Mouse (Mus musculus): ENCODE measurements around the gene Hrh3. TPM values are rescaled to one million over a fixed set of nuclear protein-coding genes. Genes with fewer than 3 reads are reported as not detected.

Gene Hrh3
- total RNA-seq, 2 experiments from 2014 or later, result not detected

DNA sequence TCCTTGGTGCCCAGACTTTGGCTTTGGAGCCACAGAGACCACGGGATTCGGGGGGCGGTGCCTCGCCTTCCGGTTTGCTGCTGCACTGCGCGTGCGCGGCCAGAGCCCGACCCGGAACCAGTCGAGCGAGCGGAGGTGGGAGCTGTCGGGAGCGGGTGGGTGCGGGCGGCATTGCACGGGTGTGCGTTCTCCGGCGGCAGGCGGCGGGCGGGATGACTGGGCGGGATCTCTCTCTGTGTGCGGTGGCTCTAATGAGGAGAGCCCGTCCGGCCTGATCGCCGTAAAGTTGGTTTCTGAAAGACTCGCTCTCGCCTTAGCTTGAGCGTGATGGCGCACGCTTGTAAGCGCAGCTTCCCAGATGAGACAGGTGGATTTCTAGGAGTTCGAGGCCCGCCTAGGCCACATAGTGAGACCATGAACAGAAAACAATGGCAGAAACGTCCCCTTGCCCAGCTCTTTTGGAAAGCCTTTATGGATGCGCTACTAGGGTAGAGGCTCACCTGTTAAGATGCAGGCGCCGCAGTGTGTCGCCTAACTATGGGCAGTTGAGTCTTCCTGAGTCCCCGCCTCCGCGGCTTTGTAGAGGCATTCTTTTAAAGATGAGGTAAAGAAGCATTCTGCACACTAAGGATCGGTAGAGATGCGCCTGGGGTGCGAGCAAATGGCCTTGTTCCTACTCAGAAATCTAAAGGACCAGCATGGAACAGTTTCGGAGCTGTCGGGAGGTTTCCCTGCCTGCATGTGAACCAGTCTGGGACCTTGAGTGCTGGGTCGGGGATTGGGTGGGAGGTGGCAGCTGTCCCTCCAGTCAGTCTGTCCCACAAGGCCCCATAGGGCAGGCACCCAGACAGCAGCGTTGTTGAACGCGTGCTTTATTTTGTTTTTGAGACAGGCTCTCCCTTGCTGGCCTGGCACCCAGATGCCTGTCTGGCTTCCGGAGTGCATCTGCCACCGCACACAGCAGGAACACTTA lies 33.5 kb downstream of the Hrh3 start, which contains the start of gene Mtg2:
Gene Mtg2 (plus strand): TSS at position 108 of the 973 bp plus-strand sequence.
- ATAC-seq (replicated peaks; ENCODE audit: low FRiP score, poor library complexity, severe bottlenecking), result peak; percentile 95

DNA sequence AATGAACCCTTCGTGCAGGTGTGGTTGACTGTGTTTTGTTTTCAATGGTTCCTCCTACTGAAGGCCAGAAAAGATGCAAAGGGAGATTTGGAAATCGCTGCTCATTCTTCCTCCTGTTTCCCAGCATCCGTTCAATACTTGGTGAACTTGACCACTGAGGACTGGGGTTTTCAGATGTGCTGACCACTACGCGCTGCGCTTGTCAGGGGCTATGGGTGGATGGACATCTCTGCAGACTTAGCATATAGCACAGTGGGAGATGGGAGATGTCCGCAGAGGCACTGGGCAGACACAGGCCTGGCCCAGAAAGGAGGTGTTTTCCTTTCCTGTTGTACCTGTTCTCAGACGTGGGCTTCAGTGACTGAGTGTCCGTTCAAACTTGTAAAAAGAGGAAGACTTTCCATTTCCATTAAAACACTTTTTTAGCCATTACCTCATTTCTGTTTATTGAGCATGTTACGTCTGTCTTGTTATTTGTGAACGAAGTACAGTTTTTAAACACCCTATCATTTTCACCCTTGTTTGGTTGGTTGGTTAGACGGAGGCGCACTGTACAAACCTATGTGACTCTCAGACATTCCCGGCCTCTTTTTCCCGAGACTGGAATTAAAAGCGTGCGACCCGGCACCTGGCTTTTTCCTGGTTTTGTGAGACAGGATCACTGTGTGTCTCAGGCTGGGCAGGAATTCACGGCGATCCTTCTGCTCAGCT lies 34.4 kb downstream of the Hrh3 start:
- ATAC-seq (replicated peaks; ENCODE audit: low FRiP score, poor library complexity, severe bottlenecking), result peak; percentile 34

DNA sequence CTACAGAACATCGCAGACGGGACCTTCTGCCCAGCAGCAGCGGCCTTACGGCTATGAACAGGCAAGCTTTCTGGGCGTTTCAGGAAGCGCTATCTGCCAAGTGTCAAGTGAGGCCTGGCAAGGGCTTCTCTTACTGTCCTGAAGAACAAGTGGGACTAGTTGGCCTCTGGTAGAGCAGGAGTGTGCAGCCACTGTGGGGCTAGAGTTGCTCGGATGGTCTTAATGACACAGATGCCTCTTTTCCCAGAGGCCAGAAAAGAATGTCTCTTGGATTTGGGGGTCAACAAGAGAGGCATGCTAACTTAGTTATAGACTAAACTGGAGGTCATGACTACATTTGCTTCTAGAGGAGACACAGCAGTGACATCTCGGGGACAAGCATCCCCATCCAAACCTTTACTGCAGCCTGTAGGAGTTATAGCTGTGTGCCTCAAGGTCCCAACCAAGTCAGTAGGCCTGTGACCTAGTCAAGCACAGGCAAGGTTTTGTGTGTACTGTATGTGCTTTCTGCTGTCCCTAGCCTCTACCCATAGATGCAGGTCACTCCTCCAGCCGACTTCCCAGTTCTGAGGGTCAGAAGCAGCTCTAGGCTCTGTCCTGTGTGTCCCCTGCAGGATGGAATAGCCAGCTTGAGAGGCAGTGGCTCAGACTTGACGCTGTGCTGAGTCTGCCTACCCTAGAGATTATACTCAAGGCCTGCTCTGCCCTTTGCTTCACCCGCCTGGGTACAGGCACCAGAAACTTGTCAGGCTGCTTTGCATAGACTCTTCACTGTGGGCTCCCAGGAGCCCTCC lies 40.8 kb downstream of the Hrh3 start:
- ATAC-seq (replicated peaks; ENCODE audit: low FRiP score, poor library complexity, severe bottlenecking), result no peak

DNA sequence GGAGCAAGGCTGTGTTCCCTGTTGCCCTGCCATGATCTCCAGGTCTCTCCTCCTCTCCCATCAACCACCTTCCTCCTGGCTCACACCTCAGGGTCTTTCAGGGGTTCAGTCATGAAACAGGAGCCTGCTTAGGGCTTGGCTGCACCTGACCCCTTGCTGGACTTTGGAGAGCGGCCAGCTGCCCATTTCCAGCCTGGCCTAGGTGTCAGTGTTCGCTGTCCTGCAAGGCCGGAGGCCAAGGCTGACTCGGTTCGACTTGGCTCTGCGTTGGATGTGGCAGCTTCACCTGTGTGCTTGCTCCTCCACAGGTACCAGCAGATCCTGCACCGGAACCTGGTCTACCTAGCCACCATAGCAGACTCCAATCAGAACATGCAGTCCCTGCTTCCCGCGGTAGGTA lies 51.3 kb downstream of the Hrh3 start:
- ATAC-seq (replicated peaks; ENCODE audit: low FRiP score, poor library complexity, severe bottlenecking), result no peak

DNA sequence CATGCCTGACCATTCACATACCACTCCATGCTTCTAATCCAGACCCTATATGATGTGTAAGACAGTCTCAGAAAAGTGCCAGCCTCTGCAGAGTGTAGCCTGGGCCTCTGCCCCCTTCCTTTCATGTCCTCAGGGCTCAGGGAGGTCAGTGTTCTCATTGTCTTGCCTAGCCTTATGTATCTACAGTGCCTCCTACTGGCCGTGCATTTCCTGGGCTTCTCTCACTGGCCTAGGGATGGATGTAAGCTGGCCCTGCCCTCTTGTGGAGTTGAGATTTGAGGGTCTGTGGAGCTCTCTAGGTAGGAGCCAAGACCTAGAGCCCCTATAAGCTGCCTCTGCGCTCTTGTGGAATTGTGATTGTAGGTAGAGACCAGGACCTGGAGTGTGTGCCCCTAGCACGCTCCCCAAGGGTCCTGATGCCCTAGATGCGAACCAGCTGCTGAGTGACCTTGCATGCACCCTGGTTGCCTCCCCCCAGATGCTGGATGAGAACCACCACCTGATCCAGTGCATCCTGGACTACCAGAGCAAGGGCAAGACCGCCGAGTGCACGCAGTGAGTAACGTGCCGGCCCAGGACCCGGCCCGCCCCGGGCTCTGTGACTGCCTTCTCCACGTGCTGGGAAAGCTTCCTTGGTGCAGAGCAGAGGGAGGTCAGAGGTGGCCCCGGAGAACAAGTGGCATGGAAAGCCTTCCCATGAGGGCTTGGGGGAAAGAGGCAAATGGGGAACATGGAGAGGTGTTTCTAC lies 52.1 kb downstream of the Hrh3 start:
- 0 out of 2 replicates have a peak, but pooled peaks have one; percentile 14 for ATAC-seq (replicated peaks; ENCODE audit: low FRiP score, poor library complexity, severe bottlenecking)

DNA sequence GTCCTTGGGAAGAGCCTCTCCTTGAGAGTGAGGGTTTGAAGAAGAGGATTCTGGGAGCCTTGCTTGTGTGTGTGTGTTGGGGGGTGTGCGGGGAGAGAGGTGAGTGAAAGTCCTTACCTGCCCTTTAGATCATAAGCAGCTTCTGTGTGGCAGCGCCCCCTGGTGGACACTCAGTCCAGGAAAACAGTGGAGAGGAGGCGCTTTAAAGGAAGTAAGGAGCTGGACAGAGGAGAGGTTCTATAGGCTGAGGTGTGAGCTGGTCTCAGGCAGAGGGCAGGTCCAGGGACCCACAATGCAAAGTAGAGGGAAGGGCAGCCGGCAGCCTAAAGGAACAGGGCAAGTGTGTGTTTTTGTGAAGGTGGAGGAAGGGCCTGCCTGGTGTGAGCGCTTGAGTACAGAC lies 53.3 kb downstream of the Hrh3 start:
- ATAC-seq (replicated peaks; ENCODE audit: low FRiP score, poor library complexity, severe bottlenecking), result peak; percentile 75

Other genes with a start within 250 kb of the Hrh3 start
- 11.0 and 12.7 TPM in 2 replicates for gene Taf4, start 127.8 kb downstream of the Hrh3 start, total RNA-seq (2015; ENCODE audit: low replicate concordance)
- 39.6 and 47.5 TPM in 2 replicates for gene Taf4, start 127.8 kb downstream of the Hrh3 start, total RNA-seq (2017; ENCODE audit: low replicate concordance)
- gene Lsm14b, start 79.5 kb downstream of the Hrh3 start, total RNA-seq (2015; ENCODE audit: low replicate concordance), result 1.7 and 7.3 TPM in 2 replicates
- gene Lsm14b, start 79.5 kb downstream of the Hrh3 start, total RNA-seq (2017; ENCODE audit: low replicate concordance), result 1.3 and 10.0 TPM in 2 replicates
- 66.3 and 90.5 TPM in 2 replicates for gene Psma7, start 62.1 kb downstream of the Hrh3 start, total RNA-seq (2015; ENCODE audit: low replicate concordance)
- gene Psma7, start 62.1 kb downstream of the Hrh3 start, total RNA-seq (2017; ENCODE audit: low replicate concordance), result 48.8 and 90.3 TPM in 2 replicates
- gene Ss18l1, start 62.0 kb downstream of the Hrh3 start, total RNA-seq (2015; ENCODE audit: low replicate concordance), result not detected in 2 replicates
- gene Ss18l1, start 62.0 kb downstream of the Hrh3 start, total RNA-seq (2017; ENCODE audit: low replicate concordance), result 0.34 and 0.84 TPM in 2 replicates
- not detected in 2 replicates for gene Mtg2, start 33.9 kb downstream of the Hrh3 start, total RNA-seq (2015; ENCODE audit: low replicate concordance)
- 2.8 and 4.9 TPM in 2 replicates for gene Mtg2, start 33.9 kb downstream of the Hrh3 start, total RNA-seq (2017; ENCODE audit: low replicate concordance)
- 8.2 and 10.0 TPM in 2 replicates for gene Osbpl2, start 14.8 kb upstream of the Hrh3 start, total RNA-seq (2015; ENCODE audit: low replicate concordance)
- gene Osbpl2, start 14.8 kb upstream of the Hrh3 start, total RNA-seq (2017; ENCODE audit: low replicate concordance), result 9.2 and 15.2 TPM in 2 replicates
- 13.3 and 28.6 TPM in 2 replicates for gene Adrm1, start 67.0 kb upstream of the Hrh3 start, total RNA-seq (2015; ENCODE audit: low replicate concordance)
- gene Adrm1, start 67.0 kb upstream of the Hrh3 start, total RNA-seq (2017; ENCODE audit: low replicate concordance), result 8.5 and 23.9 TPM in 2 replicates
- gene Lama5, start 121.4 kb upstream of the Hrh3 start, total RNA-seq (2015; ENCODE audit: low replicate concordance), result 1.7 TPM in 1 of 2 replicates, not detected in the other
- 0.09 and 0.14 TPM in 2 replicates for gene Lama5, start 121.4 kb upstream of the Hrh3 start, total RNA-seq (2017; ENCODE audit: low replicate concordance)
- 363 and 447 TPM in 2 replicates for gene Rps21, start 152.9 kb upstream of the Hrh3 start, total RNA-seq (2015; ENCODE audit: low replicate concordance)
- 275 and 320 TPM in 2 replicates for gene Rps21, start 152.9 kb upstream of the Hrh3 start, total RNA-seq (2017; ENCODE audit: low replicate concordance)
- 2.5 and 4.6 TPM in 2 replicates for gene Cables2, start 169.0 kb upstream of the Hrh3 start, total RNA-seq (2015; ENCODE audit: low replicate concordance)
- 2.7 and 4.9 TPM in 2 replicates for gene Cables2, start 169.0 kb upstream of the Hrh3 start, total RNA-seq (2017; ENCODE audit: low replicate concordance)
- not detected in 2 replicates for gene Rbbp8nl, start 185.4 kb upstream of the Hrh3 start, total RNA-seq (2015; ENCODE audit: low replicate concordance)
- gene Rbbp8nl, start 185.4 kb upstream of the Hrh3 start, total RNA-seq (2017; ENCODE audit: low replicate concordance), result not detected in 2 replicates
- not detected in 2 replicates for gene Gata5, start 230.2 kb upstream of the Hrh3 start, total RNA-seq (2015; ENCODE audit: low replicate concordance)
- not detected in 2 replicates for gene Gata5, start 230.2 kb upstream of the Hrh3 start, total RNA-seq (2017; ENCODE audit: low replicate concordance)

All from erythroblast, adult 5-6 weeks (primary cell).